Mouse (Mus musculus) central nervous system, embryonic 18 days (tissue): Measurements from ENCODE around the gene Rpl9. TPM values are rescaled to one million over a fixed set of nuclear protein-coding genes. Genes with fewer than 3 reads are reported as not detected.

Experiments used
- polyA plus RNA-seq: library from polyadenylated mRNA; depleted of rRNA; stranded (reverse); fragments of >200 nt; gene quantifications from 2 replicates; pipeline ENCODE4 v1.2.3, GENCODE M21; 2012; rRNA removed

The Rpl9 gene
- 804 and 809 TPM in 2 replicates for polyA plus RNA-seq

GRCm38 (mm10) chr5:65390648-65391644, at the start of gene Rpl9, which contains the start of gene Lias:
Gene Rpl9, minus strand, starts transcription at chr5:65391444.
Gene Lias, plus strand, starts transcription at chr5:65391497.

GRCm38 (mm10) chr5:65435806-65436561, 44.7 kb upstream of the Rpl9 start, which contains the start of gene Ugdh:
Gene Ugdh, minus strand, starts transcription at chr5:65435949.

GRCm38 (mm10) chr5:65348168-65348567, 43.1 kb downstream of the Rpl9 start, which contains the start of gene Klb:
Gene Klb, plus strand, starts transcription at chr5:65348314.

Other genes starting within 250 kb of the Rpl9 start
- 14.2 and 16.3 TPM in 2 replicates for gene Wdr19, start 191.7 kb downstream of the Rpl9 start, polyA plus RNA-seq
- 17.5 and 20.2 TPM in 2 replicates for gene Rfc1, start 55.8 kb downstream of the Rpl9 start, polyA plus RNA-seq
- 0.16 and 0.17 TPM in 2 replicates for gene Klb, start 43.1 kb downstream of the Rpl9 start, polyA plus RNA-seq
- gene Lias, start 53 bp upstream of the Rpl9 start, polyA plus RNA-seq: 37.5 and 40.7 TPM in 2 replicates
- 42.1 and 45.5 TPM in 2 replicates for gene Ugdh, start 44.5 kb upstream of the Rpl9 start, polyA plus RNA-seq
- 0.52 and 0.91 TPM in 2 replicates for gene Gm43552, start 101.4 kb upstream of the Rpl9 start, polyA plus RNA-seq
- gene Smim14, start 145.7 kb upstream of the Rpl9 start, polyA plus RNA-seq: 117 and 130 TPM in 2 replicates
- gene Ube2k, start 145.8 kb upstream of the Rpl9 start, polyA plus RNA-seq: 118 and 131 TPM in 2 replicates